Mouse (Mus musculus) gastrocnemius, adult 18-20 months (tissue): ENCODE data around the gene Lmbr1l. TPM values are rescaled to one million over a fixed set of nuclear protein-coding genes. Genes with fewer than 3 reads are reported as not detected.

Experiments used
- DNase-seq: peaks from one replicate; pipeline ENCODE4 v3.0.0; 2021; ENCODE audit warnings: low spot score
- total RNA-seq, 2 experiments: library from RNA; stranded (reverse); gene quantifications; 2 replicates each; pipeline ENCODE4 v1.2.3; 2021

The Lmbr1l gene
- total RNA-seq, 2 experiments from 2014 or later, result 4.8 to 4.9 TPM

DNA sequence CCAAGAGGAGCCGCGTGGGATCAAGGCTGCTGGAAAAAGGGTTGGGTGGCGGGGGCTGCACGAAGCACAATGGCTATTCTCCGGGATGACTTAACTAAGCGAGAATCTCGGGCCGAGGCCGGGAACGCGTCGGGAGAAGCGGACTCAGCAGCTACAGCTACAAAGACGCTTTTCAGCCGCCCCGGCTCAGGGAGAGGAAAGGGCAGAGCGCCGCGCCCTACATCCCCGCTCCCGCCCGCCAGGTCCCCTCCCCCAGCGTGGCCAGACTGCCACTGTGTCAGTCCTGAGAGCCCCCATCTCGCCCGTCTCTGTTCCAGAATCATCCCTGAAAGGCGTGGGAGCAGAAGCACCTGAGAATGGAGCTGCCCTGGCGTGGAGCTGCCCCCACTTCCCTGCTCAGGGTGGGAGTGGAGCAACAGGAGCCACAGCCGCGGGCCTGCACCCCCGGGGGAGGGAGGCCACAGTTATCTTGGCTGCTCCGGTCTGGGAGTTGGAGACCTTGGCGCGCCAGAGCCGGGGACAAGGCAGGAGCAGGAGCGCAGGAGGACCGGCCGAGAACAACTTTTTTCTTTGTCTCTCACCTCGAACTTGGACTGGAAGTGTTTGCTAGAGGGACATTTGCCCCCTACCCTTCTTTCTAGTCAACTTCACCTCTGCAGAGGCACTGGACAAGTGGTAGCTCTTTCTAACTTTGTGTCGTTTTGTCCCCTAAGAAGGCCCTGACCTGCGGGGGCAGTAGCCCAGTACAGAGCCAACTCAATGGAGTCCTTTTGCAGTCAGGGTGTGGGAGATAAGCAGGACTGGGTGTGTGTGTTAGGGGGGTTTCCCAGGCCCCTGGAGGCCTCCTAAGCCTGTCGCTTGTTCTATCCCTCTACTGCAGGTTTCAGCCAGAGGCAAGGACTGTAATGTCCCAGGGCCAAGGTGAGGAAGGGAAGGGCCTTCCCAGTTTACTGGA, 22.1 kb downstream of the Lmbr1l start:
- no peak for DNase-seq

DNA sequence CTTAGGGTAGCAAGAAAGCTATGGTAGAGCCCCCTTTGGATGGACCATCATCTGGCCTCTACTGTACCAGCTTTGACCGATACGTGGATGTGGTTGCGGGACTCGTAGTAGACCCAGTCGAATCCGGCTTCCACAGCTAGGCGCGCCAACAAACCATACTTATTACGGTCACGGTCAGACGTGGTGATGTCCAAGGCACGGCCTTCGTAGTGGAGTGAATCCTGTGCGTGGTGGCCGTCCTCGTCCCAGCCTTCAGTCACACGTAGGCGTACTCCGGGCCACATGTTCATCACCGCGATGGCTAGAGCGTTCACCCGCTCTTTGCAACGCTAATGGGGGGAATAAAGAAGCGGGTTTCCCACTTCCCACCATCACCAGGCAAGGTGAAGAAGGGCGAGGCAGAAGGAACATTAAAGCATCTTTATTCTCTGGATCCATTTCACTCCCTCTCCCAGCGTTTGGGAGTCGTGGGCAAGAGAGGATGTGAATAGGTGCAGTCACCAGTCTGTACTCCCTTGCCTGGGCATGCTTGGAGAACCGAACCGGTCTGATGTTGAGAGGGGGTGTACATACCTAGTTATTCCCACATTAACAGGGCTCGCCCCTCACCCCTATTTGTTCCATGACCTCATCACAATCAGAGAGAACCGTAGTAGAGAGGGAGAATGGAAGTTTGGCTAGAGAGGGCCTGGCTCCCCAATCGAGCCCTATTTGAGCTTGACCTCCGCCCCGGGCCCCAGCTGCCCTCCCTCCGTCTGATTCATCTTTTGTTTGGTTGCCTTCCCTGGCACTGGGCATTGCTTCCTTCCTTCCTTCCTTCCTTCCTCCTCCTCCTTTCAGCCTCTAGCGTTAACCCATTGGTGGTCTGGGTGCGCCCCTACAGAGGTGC, 23.0 kb downstream of the Lmbr1l start:
- DNase-seq, result no peak

GRCm38 (mm10) chr15:98893940-98894745, 23.9 kb downstream of the Lmbr1l start, which contains the start of gene Rhebl1:
TSS of gene Rhebl1 (minus strand) at chr15:98894540.
- no peak for DNase-seq

- DNase-seq, result no peak
Measured at GRCm38 (mm10) chr15:98893036-98893435, 25.0 kb downstream of the Lmbr1l start.

GRCm38 (mm10) chr15:98891907-98892606, 26.0 kb downstream of the Lmbr1l start:
- peak; percentile 71 for DNase-seq

DNA sequence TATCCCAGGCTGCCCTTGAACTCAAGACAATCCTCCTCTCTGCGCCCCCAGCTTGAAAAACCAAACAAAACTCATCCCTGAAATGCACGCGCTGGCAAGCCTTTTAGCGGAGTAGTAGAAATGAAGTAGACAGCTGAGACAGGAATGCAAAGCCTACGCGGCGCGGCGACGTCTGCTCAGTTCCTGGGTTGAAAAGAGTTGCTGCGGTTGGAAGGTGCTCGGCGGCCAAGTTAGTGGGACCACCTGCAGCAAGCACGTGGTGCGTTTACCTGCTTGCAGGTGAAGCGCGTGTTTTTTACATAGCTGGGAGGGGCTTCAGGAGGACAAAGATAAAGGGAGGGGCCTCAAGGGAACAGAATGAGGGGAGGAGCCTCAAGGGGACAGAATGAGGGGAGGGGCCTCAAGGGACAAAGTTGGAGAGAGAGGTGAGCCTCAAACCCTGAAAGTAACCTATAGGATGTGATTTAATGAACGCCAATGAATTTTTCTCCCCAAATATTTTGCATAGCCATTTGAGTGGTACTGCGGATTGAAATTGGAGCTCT, 26.8 kb downstream of the Lmbr1l start:
- no peak for DNase-seq

DNA sequence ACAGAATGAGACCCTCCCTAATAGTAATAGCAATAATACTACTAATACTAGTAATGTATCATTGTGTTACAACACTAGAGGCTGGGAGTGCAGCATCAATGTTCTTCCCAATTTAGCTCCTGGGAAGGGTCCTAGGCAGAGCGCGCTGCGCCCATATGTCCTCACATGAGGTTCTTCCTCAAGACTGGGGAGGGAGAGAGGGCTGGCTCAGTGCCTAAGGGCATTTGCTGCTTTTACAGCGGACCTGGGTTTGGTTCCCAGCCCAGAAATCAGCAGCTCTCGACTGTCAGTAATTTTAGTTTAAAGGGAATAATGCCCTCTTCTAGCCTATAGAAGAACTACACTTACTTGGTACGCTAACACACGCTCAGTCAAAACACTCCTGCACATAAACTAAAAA, 30.5 kb downstream of the Lmbr1l start:
- no peak for DNase-seq

GRCm38 (mm10) chr15:98886667-98887387, 31.2 kb downstream of the Lmbr1l start:
- no peak for DNase-seq

- no peak for DNase-seq
Measured at GRCm38 (mm10) chr15:98884106-98884505, 33.9 kb downstream of the Lmbr1l start.

- no peak for DNase-seq
Measured at GRCm38 (mm10) chr15:98883661-98884060, 34.4 kb downstream of the Lmbr1l start.

GRCm38 (mm10) chr15:98881656-98882008, 36.4 kb downstream of the Lmbr1l start:
- DNase-seq, result no peak

DNA sequence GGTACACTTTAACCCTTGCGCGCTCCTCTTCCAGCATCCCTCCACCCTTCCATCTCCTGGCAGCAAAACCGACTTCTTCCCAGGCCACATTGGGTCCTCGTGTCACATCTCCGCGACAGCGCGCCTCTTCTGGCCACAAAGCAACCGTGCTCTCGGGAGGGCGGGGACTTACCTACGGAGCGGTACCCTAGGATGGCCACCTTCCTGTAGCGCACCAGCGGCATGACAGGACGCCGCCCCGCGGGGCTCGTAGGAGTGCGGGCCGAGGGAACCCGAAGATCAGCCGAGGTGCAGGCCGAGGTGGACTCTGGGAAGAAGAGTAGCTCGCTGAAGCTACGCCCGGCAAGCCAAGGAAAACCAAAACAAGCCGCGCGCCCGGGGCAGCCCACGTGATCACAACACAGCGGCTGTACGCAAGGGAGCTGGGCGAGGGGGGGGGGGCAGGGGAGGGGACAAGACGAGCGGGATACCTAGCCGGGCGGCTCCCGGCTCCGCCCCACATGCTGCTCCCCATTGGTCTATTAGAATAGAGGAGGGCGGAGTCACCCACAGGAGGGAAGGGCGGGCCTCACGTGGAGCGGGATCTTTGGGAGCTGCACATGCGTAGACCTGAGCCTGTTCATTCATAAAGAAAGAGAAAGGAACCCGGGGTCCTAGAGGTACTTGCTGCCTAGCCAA, 36.9 kb downstream of the Lmbr1l start:
- DNase-seq, result peak; percentile 90

DNA sequence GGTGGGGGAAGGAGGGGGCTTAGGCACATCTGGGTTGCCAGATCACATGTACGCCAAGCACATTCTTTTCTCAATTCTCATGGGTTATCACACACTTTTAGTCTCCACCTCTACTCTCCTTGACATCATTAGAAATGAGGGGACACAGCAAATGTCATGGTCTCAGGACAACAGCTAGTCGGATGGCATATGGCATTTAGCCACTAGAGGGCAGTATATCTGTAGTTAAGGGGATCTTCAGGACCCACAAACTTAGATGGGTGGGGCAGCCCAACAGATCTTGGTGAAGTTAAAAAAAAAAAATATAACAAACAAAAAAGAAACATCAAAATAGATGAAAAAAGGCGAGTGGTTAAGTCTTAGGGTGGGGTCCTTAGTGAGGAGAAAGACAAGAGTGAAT, 40.7 kb downstream of the Lmbr1l start:
- DNase-seq, result peak; percentile 79

DNA sequence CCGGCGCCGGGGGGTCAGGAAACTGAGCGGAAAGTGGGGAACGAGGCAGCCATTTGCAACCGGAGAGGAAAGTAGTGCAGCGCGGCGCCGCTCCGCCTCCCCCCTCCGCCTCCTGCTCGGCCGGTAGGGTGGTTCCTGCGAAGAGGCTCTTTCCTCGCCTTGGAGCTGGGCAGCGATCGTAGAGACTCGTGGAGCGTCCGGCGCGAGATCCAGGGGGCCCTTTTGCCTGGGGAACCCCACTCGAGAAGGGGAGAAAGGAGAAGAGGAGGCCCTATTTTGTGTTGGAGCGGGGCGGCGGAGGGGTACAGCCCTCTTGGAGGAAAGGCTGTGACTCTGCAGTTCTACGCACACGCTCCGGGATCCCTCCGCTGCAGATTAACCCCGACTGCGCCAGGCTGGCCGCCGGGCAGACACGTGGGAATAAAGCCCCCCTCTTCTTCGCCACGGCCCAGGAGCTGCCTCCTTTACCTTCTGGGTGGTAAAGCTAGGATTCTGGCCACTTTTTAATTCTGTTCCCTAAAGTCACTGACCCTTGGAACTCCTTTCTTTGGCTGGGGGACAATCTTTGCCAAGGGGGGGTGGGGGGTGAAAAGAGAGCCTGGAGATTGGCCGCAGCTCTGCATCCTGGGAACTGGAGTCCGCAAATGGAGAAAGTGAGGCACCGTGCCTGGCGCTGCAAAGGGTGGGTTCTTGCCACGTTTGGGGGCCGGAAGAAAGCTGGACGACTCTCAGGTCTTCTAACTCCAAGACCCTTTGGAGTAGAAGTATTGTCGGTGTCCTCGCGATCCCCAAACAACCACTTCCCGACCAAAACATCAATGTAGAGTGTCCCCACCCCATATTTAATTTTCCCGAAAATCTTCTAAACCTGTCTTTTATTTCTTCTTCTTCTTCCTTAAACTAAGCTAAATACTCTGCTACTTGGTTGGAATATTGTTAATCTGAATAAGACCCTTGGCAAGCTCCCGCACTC, 45.8 kb downstream of the Lmbr1l start:
- DNase-seq, result peak; percentile 93

DNA sequence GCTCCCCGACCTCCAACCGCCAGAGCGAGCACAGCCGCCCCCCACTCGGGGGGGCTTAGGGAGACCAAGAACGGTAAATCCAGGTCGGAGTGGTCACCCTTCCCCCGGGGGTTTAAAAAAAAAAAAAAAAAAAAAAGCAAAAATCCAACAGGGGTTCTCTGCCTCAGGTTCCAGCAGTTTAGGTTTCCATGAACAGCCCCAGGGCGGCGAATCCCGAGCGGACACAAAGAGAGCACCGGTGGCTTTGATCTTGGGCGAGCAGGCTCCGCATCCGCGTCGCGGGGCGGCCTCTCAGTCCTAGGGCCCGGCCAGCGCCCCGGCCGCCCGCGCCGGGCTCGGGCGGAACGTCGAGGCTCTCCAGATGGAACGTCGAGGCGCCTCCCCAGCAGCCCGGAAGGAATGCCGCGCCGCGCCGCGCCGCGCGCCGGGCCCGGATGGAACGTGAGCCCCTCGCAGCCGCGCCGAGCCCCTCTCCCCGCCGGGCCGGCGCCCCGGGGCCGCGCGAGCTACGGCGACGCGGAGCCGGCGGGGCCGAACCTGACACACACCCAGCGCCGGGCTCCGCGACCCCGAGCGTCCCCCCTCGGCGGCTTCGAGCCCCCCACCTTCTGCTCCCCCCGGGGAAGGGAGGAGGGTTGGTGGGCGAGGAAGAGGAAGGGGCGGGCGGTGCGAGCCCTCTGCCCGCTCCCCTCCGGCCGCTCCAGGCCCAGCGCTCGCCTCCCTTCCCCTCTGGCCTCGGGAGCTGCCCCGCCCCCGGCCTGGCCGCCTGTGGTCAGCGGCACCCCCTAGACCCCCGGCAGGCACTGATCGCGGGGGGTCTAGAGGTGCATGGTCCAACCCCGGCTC, 46.7 kb downstream of the Lmbr1l start, which contains the start of gene Kmt2d:
Gene Kmt2d, minus strand, starts transcription at position 135 of the 846 bp plus-strand sequence.
- no peak for DNase-seq

GRCm38 (mm10) chr15:98870179-98871069, 47.6 kb downstream of the Lmbr1l start:
- peak; percentile 48 for DNase-seq
